Mouse (Mus musculus) brain, embryonic 14.5 days (tissue): ENCODE measurements around the gene Olfr1015.

Source experiments
- CTCF ChIP-seq: fragments of 200-500 bp; IDR thresholded peaks from 2 replicates; pipeline ENCODE4 v1.5.1; 2012; ENCODE audit warnings: inconsistent platforms, mild to moderate bottlenecking, moderate library complexity, borderline replicate concordance; ENCODE audit not compliant: insufficient read depth, insufficient read length; ENCODE audit errors: extremely low read depth
- POLR2A ChIP-seq: fragments of 200-500 bp; IDR thresholded peaks from 2 replicates; pipeline ENCODE4 v1.6.1; 2012; ENCODE audit warnings: mild to moderate bottlenecking, inconsistent platforms, borderline replicate concordance; ENCODE audit not compliant: poor library complexity, insufficient read depth, insufficient read length, severe bottlenecking; ENCODE audit errors: extremely low read depth

DNA sequence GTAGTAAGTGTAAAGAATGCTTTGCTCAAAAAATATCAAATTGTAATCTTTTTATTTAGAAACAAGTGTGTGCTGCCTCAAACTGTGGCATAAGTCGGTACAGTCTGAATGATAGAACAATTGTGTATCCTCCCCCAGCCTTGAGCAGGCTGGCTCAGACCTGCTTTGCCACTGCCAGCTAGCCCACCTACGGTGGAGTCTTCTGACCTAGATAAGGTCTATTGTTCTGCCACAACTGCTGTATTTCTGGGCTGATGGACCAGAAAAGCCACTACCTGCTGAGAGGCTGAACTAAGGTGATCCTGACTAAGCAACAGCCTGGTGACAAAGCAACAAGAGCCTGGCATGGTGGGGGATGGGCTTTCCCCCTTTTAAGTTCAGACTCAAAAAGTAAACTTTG is 10.5 kb downstream of the Olfr1015 start:
- no peak for TF ChIP-seq CTCF
- no peak for TF ChIP-seq POLR2A
